Mouse (Mus musculus): ENCODE measurements around the gene Cspg4.

Gene Cspg4

DNA sequence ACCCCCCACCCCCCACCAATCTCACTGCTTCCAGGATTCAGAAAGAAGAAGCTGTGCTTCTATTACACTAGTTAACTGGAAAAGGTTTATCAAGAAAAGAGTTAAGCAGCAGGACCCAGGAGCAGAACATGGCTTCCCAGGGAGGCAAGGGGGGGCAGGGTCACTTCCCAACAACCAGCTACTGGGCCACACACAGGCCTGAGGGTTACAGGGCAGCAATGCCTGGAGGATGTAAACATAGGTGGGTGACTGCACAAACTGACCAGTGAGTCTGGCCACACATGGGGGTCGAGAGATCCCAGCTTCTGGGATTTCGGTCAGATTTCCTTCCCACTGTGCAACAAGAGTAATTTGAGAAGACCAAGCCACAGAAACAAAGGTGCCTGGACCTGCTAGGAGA lies 52.3 kb downstream of the Cspg4 start:
- Histone ChIP-seq H3K27me3 (ENCODE audit: insufficient read depth, low read length) (peaks cover 17% of the 10 kb centered on the region), H3K4me1 (replicated peaks; ENCODE audit: low read depth, low read length) (peaks cover 49% of the 10 kb centered on the region), H3K4me3 (replicated peaks; ENCODE audit: low read length) (no peak overlapping the region), H3K36me3 (ENCODE audit: insufficient read depth, low read length) (no peaks in the 10 kb centered on the region), H3K9me3 (ENCODE audit: low read length) (0 out of 2 replicates have a peak, but pooled peaks cover 4% of the 10 kb centered on the region)
- no peak for TF ChIP-seq NANOG (IDR thresholded peaks at IDR 0.05; ENCODE audit: borderline replicate concordance, low read length)
- TF ChIP-seq POU5F1 (IDR thresholded peaks at IDR 0.05; ENCODE audit: borderline replicate concordance, low read length) = no peak
- TF ChIP-seq CTCF (conservative IDR thresholded peaks at IDR 0.05; ENCODE audit: low read length) = no peak

DNA sequence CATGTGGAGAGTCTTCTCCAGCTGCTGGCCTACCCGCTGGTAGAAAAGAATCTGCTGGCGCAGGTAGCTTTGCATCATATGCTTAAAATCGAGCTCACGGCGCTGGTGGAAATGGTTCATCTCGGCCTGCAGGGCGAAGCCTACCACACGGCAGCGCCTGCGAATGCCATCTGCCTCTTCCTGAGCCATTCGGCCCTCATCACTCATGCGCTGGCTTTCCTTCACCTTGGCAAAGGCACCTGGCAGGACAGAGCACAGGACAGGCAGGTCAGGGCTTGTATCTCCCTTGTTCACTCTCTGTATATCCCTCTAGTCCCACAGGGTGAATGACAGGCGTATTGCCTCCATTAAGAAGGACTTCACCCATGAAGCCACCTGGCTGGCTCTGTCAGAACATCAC lies 53.6 kb downstream of the Cspg4 start:
- Histone ChIP-seq H3K4me3 (replicated peaks; ENCODE audit: low read length) (no peak overlapping the region), H3K36me3 (ENCODE audit: insufficient read depth, low read length) (no peaks in the 10 kb centered on the region), H3K9me3 (ENCODE audit: low read length) (0 out of 2 replicates have a peak, but pooled peaks cover 4% of the 10 kb centered on the region), H3K27me3 (ENCODE audit: insufficient read depth, low read length) (peaks cover 17% of the 10 kb centered on the region), H3K4me1 (replicated peaks; ENCODE audit: low read depth, low read length) (peaks cover 49% of the 10 kb centered on the region)
- TF ChIP-seq NANOG (IDR thresholded peaks at IDR 0.05; ENCODE audit: borderline replicate concordance, low read length) (no peak), POU5F1 (IDR thresholded peaks at IDR 0.05; ENCODE audit: borderline replicate concordance, low read length) (no peak), CTCF (conservative IDR thresholded peaks at IDR 0.05; ENCODE audit: low read length) (no peak)

DNA sequence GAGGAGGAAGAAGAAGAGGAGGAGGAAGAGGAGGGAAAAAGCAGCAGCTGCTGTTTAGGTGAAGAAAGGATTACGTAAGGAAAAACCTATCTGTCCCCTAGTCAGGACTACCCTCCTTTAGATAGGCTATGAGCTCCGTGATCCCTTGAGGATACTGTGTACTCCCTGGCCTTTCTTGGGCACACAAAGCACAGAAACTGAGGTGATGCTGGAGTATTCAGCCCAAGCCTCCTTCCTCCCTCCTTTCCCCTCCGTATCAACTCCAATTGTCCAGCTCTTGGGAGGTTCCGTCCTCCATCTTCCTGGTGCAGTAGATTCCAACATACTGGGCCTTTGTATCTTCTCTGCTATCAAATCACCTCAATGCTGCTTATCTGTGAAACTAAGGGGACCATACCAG lies 57.9 kb downstream of the Cspg4 start:
- H3K4me1 ChIP-seq (replicated peaks; ENCODE audit: low read depth, low read length) = peaks cover 49% of the 10 kb centered on the region
- no peak overlapping the region for H3K4me3 ChIP-seq (replicated peaks; ENCODE audit: low read length)
- H3K9me3 ChIP-seq (ENCODE audit: low read length) = 0 out of 2 replicates have a peak, but pooled peaks cover 4% of the 10 kb centered on the region
- H3K27me3 ChIP-seq (ENCODE audit: insufficient read depth, low read length) = peaks cover 60% of the 10 kb centered on the region
- TF ChIP-seq CTCF (conservative IDR thresholded peaks at IDR 0.05; ENCODE audit: low read length) (no peak), POU5F1 (IDR thresholded peaks at IDR 0.05; ENCODE audit: borderline replicate concordance, low read length) (no peak), NANOG (IDR thresholded peaks at IDR 0.05; ENCODE audit: borderline replicate concordance, low read length) (no peak)
- H3K36me3 ChIP-seq (ENCODE audit: insufficient read depth, low read length) = no peaks in the 10 kb centered on the region

GRCm38 (mm10) chr9:56923841-56924650 lies 59.2 kb downstream of the Cspg4 start:
- no peak for TF ChIP-seq CTCF (conservative IDR thresholded peaks at IDR 0.05; ENCODE audit: low read length)
- TF ChIP-seq NANOG (IDR thresholded peaks at IDR 0.05; ENCODE audit: borderline replicate concordance, low read length) = no peak
- H3K9me3 ChIP-seq (ENCODE audit: low read length) = 0 out of 2 replicates have a peak, but pooled peaks cover 4% of the 10 kb centered on the region

GRCm38 (mm10) chr9:56924651-56925027 lies 59.8 kb downstream of the Cspg4 start:
- peaks cover 74% of the 10 kb centered on the region for H3K27me3 ChIP-seq (ENCODE audit: insufficient read depth, low read length)
- peaks cover 49% of the 10 kb centered on the region for H3K4me1 ChIP-seq (replicated peaks; ENCODE audit: low read depth, low read length)
- H3K36me3 ChIP-seq (ENCODE audit: insufficient read depth, low read length) = no peaks in the 10 kb centered on the region
- H3K4me3 ChIP-seq (replicated peaks; ENCODE audit: low read length) = no peak overlapping the region
- TF ChIP-seq POU5F1 (IDR thresholded peaks at IDR 0.05; ENCODE audit: borderline replicate concordance, low read length) (no peak), NANOG (IDR thresholded peaks at IDR 0.05; ENCODE audit: borderline replicate concordance, low read length) (no peak), CTCF (conservative IDR thresholded peaks at IDR 0.05; ENCODE audit: low read length) (no peak)
- 0 out of 2 replicates have a peak, but pooled peaks cover 4% of the 10 kb centered on the region for H3K9me3 ChIP-seq (ENCODE audit: low read length)

More at GRCm38 (mm10) chr9:56923841-56924650, 59.2 kb downstream of the Cspg4 start:
- H3K4me1 ChIP-seq (replicated peaks; ENCODE audit: low read depth, low read length) = peaks cover 48% of the 10 kb centered on the region
- no peaks in the 10 kb centered on the region for H3K36me3 ChIP-seq (ENCODE audit: insufficient read depth, low read length)
- peaks cover 73% of the 10 kb centered on the region for H3K27me3 ChIP-seq (ENCODE audit: insufficient read depth, low read length)
- no peak overlapping the region for H3K4me3 ChIP-seq (replicated peaks; ENCODE audit: low read length)

GRCm38 (mm10) chr9:56925291-56926024 lies 60.6 kb downstream of the Cspg4 start:
- peaks cover 83% of the 10 kb centered on the region for H3K27me3 ChIP-seq (ENCODE audit: insufficient read depth, low read length)
- TF ChIP-seq POU5F1 (IDR thresholded peaks at IDR 0.05; ENCODE audit: borderline replicate concordance, low read length) (no peak), CTCF (conservative IDR thresholded peaks at IDR 0.05; ENCODE audit: low read length) (no peak), NANOG (IDR thresholded peaks at IDR 0.05; ENCODE audit: borderline replicate concordance, low read length) (no peak)
- peak overlapping the region; percentile 48 for H3K4me3 ChIP-seq (replicated peaks; ENCODE audit: low read length)
- 0 out of 2 replicates have a peak, but pooled peaks cover 4% of the 10 kb centered on the region for H3K9me3 ChIP-seq (ENCODE audit: low read length)
- no peaks in the 10 kb centered on the region for H3K36me3 ChIP-seq (ENCODE audit: insufficient read depth, low read length)
- H3K4me1 ChIP-seq (replicated peaks; ENCODE audit: low read depth, low read length) = peaks cover 49% of the 10 kb centered on the region

DNA sequence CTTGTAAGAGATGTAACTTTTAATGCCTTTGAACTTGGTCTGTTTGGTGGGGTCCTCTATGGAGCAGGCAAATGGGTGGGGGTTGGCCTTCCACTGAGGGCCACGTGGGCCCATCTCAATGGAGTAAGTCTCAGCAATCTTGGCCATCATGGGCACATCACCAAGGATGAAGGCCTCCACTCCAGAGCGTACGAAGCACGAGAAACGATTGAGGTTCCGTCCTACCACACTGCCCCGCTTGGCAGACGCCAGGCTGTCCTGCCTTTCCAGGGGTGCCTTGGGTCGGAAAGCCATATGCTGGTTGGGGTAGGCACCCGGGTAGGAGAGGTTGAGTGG lies 61.2 kb downstream of the Cspg4 start:
- no peak for TF ChIP-seq NANOG (IDR thresholded peaks at IDR 0.05; ENCODE audit: borderline replicate concordance, low read length)
- no peak for TF ChIP-seq POU5F1 (IDR thresholded peaks at IDR 0.05; ENCODE audit: borderline replicate concordance, low read length)
- TF ChIP-seq CTCF (conservative IDR thresholded peaks at IDR 0.05; ENCODE audit: low read length) = no peak

GRCm38 (mm10) chr9:56926387-56926786 lies 61.6 kb downstream of the Cspg4 start:
- peaks cover 49% of the 10 kb centered on the region for H3K4me1 ChIP-seq (replicated peaks; ENCODE audit: low read depth, low read length)
- H3K9me3 ChIP-seq (ENCODE audit: low read length) = 0 out of 2 replicates have a peak, but pooled peaks cover 3% of the 10 kb centered on the region
- no peak for TF ChIP-seq NANOG (IDR thresholded peaks at IDR 0.05; ENCODE audit: borderline replicate concordance, low read length)
- no peak for TF ChIP-seq POU5F1 (IDR thresholded peaks at IDR 0.05; ENCODE audit: borderline replicate concordance, low read length)
- no peak for TF ChIP-seq CTCF (conservative IDR thresholded peaks at IDR 0.05; ENCODE audit: low read length)
- H3K4me3 ChIP-seq (replicated peaks; ENCODE audit: low read length) = no peak overlapping the region
- H3K36me3 ChIP-seq (ENCODE audit: insufficient read depth, low read length) = no peaks in the 10 kb centered on the region
- peaks cover 89% of the 10 kb centered on the region for H3K27me3 ChIP-seq (ENCODE audit: insufficient read depth, low read length)

More for the DNA sequence above, 61.2 kb downstream of the Cspg4 start:
- Histone ChIP-seq H3K36me3 (ENCODE audit: insufficient read depth, low read length) (no peaks in the 10 kb centered on the region), H3K4me3 (replicated peaks; ENCODE audit: low read length) (no peak overlapping the region), H3K27me3 (ENCODE audit: insufficient read depth, low read length) (peaks cover 85% of the 10 kb centered on the region), H3K9me3 (ENCODE audit: low read length) (0 out of 2 replicates have a peak, but pooled peaks cover 4% of the 10 kb centered on the region), H3K4me1 (replicated peaks; ENCODE audit: low read depth, low read length) (peaks cover 49% of the 10 kb centered on the region)
